Mouse (Mus musculus) C2C12 (cell line): ENCODE measurements at regions not wholly inside any gene's neighbourhood (a gene's known extent, or its start where the extent isn't known, plus 50 kb on each side); places are given as distances from the start of the nearest gene placed in this dataset.
A peak's percentile ranks its signal among the peaks of the same experiment; 100 is the strongest.

ENCODE experiments used
- H3K27me3 ChIP-seq: one replicate; pipeline ENCODE4 v1.6.1; 2011; ENCODE audit not compliant: control insufficient read depth, insufficient read depth, insufficient read length
- H3K36me3 ChIP-seq: one replicate; pipeline ENCODE4 v1.6.1; 2011; ENCODE audit not compliant: control insufficient read depth, insufficient read depth
- H3K4me3 ChIP-seq: one replicate; pipeline ENCODE4 v1.5.1; 2011; ENCODE audit warnings: mild to moderate bottlenecking, control low read depth; ENCODE audit not compliant: poor library complexity, insufficient read depth, severe bottlenecking
- H3K79me2 ChIP-seq: one replicate; pipeline ENCODE4 v1.6.1; 2011; ENCODE audit not compliant: control insufficient read depth, insufficient read depth
- H3K79me3 ChIP-seq: one replicate; pipeline ENCODE4 v1.6.1; 2011; ENCODE audit warnings: low read depth, control low read depth
- H3ac ChIP-seq: one replicate; pipeline ENCODE3; 2011; ENCODE audit warnings: low read depth; ENCODE audit not compliant: control insufficient read depth, insufficient read length
- CEBPB ChIP-seq: IDR thresholded peaks from one replicate; pipeline ENCODE4 v1.6.1; 2011; ENCODE audit warnings: low read depth, mild to moderate bottlenecking, control low read depth, moderate library complexity
- CTCF ChIP-seq: IDR thresholded peaks from one replicate; pipeline ENCODE4 v1.5.1; 2011; ENCODE audit not compliant: control insufficient read depth, insufficient read depth, insufficient read length
- FOSL1 ChIP-seq: IDR thresholded peaks from one replicate; pipeline ENCODE4 v1.8.0; 2011; ENCODE audit warnings: mild to moderate bottlenecking, low read length; ENCODE audit not compliant: poor library complexity, insufficient read depth, severe bottlenecking
- MAX ChIP-seq: IDR thresholded peaks from one replicate; pipeline ENCODE4 v1.6.1; 2011; ENCODE audit warnings: mild to moderate bottlenecking, control low read depth
- MYOD1 ChIP-seq: IDR thresholded peaks from one replicate; pipeline ENCODE4 v1.6.1; 2011; ENCODE audit warnings: low read depth; ENCODE audit not compliant: control insufficient read depth, insufficient read length
- MYOG ChIP-seq: IDR thresholded peaks from one replicate; pipeline ENCODE4 v1.6.1; 2011; ENCODE audit not compliant: control insufficient read depth, insufficient read length; ENCODE audit errors: extremely low read depth
- USF1 ChIP-seq: IDR thresholded peaks from one replicate; pipeline ENCODE4 v1.6.1; 2011; ENCODE audit warnings: low read depth, mild to moderate bottlenecking, control low read depth, moderate library complexity

DNA sequence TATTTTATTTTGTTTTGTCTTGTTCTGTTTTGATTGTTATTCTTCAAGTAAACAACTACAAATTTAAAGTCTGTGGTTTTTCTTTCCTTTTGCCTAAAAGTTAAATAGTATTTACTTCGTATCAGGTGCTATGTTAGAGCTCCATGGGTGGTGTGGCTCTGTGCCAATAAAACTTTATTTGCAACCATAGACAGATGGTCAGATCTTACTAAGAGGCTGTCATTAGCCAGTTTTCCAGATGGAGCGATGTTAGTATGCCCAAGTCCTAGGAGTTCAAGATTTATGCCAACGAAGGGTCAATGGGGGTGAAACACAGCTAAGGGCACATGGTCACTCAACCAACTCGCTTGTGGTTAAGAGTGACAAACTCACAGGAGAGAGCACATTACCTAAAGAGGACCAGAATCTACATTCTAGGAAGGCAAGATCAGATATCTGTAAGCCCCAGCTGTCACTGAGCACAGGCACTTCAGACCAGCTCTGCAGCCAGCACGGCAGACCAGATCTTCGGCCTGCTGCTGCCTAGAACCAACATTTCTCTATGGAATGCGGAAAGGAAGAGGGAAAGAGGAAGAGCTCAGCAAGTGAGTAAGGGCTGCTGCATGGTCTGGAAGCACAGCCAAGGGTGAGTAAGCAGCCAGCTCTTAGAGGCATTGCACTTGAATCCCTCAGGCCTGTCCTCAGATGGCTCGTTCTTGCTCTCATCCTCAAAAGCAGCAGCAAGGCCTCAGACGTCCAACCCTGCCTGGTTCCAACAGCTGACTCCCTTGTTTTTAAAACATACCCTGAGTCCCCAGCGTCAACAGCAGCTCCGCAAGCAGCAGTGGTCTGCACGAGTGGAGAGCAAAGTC is 54.3 kb upstream of the Cd93 start:
- no peak overlapping the region for H3K4me3 ChIP-seq
- TF ChIP-seq FOSL1 (no peak), MYOD1 (peak; percentile 20)
- H3K27me3 ChIP-seq: no peaks in the 10 kb centered on the region
- H3K79me2 ChIP-seq: no peaks in the 10 kb centered on the region
- no peaks in the 10 kb centered on the region for H3K36me3 ChIP-seq
- H3ac ChIP-seq: no peak overlapping the region
- no peaks in the 10 kb centered on the region for H3K79me3 ChIP-seq

DNA sequence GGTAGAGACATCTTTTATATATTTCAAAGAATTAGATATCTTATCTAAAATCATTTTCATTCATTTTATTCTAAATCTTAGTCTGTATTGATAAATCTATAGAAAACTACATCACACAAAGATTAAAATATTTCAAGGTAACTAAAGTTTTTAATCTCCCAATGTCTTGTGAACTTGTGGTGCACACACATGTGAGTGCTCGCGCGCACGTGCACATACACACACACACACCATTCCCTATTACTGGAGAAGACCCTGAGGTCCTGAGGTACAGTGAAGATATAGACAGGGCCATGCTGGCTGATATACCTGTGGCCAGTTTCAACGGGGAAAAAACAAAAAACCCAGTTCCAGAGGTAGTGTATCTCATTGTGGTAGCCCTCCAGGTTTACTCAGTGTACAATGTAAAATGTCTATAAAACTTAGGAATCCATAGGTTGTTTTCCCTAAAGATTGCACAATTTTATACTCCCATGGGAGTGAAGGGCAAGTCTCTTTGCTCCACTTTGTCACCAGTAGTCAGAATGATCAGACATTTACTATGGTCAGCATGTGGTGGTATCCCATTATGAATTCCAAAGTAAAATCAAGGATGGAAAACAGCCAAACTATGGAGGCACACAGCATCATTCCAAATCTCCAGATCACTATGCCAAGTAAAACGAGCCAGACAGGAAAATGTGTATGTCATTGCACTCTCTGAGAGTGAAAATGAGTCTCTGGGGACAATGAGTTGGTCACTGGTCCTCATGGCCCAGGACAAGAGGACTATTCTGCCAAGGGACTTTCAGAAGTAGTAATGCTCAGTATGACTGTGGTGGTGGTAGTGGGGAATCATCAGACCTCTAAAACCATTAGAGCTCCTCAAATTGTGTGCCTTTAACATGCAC is 53.0 kb upstream of the Cd93 start:
- H3K4me3 ChIP-seq: no peak overlapping the region
- no peaks in the 10 kb centered on the region for H3K79me3 ChIP-seq
- H3K79me2 ChIP-seq: no peaks in the 10 kb centered on the region
- H3K36me3 ChIP-seq: no peaks in the 10 kb centered on the region
- TF ChIP-seq CEBPB (peak; percentile 90), FOSL1 (no peak)
- no peaks in the 10 kb centered on the region for H3K27me3 ChIP-seq
- no peak overlapping the region for H3ac ChIP-seq

DNA sequence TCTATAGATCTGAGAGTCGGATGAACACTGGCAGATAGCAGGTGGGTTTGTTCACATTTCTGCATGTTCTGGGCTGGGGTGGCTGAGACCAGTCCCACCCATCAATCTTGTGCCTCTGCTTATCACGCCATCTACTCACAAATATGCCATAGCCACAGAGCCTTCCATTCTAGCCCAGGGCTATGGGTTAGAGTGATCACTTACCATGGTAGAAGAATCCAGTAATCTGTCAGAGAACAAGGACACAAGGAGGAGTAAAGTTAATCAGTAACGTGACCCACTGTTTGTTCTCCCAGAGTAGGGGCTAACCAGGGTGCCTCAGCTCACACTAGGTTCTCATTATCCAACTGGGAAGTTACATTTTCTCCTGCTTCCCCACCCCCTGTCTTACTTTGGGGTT is 52.1 kb upstream of the Cd93 start:
- H3K4me3 ChIP-seq: no peak overlapping the region
- no peaks in the 10 kb centered on the region for H3K27me3 ChIP-seq
- no peaks in the 10 kb centered on the region for H3K79me2 ChIP-seq
- TF ChIP-seq MYOG (no peak), USF1 (no peak), CTCF (no peak), CEBPB (no peak), MAX (no peak), FOSL1 (no peak), MYOD1 (no peak)
- no peaks in the 10 kb centered on the region for H3K36me3 ChIP-seq
- H3ac ChIP-seq: no peak overlapping the region
- H3K79me3 ChIP-seq: no peaks in the 10 kb centered on the region

DNA sequence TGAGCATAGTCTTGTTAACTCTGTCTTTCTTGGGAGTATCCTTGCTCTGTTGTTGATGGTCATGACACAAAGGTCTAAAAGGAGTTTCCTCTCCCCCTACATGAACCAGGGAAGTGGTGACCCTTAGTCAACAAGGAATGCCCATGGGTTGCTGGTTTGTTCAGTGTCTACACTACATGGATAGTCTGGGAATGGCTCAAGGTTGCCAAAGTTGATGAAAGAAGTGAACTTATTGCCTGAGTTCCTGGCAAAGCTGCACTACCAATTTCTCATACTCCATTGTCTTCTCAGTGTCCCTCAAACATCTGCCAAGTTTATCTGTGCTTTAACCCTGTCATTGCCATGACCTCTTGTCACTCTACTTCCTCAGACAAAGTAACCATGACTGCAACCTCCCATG is 49.9 kb upstream of the Cd93 start:
- no peaks in the 10 kb centered on the region for H3K36me3 ChIP-seq
- no peak overlapping the region for H3ac ChIP-seq
- H3K27me3 ChIP-seq: no peaks in the 10 kb centered on the region
- H3K79me3 ChIP-seq: no peaks in the 10 kb centered on the region
- H3K79me2 ChIP-seq: no peaks in the 10 kb centered on the region
- TF ChIP-seq MYOG: no peak
- TF ChIP-seq MYOD1: no peak
- TF ChIP-seq USF1: no peak
- no peak for TF ChIP-seq CEBPB
- TF ChIP-seq FOSL1: no peak
- TF ChIP-seq CTCF: no peak
- no peak overlapping the region for H3K4me3 ChIP-seq
